Mouse (Mus musculus) embryonic fibroblast, embryonic 13.5 days (primary cell): ENCODE results near the gene Smoc1.

Source experiments
- CTCF ChIP-seq: IDR thresholded peaks from 2 replicates; pipeline ENCODE4 v1.5.1; 2011; ENCODE audit warnings: mild to moderate bottlenecking, control low read depth, low read length, moderate library complexity, borderline replicate concordance; ENCODE audit not compliant: insufficient read depth
- POLR2A ChIP-seq: IDR thresholded peaks from 2 replicates; pipeline ENCODE4 v1.6.1; 2011; ENCODE audit warnings: low read depth, mild to moderate bottlenecking, control low read depth, low read length, moderate library complexity

DNA sequence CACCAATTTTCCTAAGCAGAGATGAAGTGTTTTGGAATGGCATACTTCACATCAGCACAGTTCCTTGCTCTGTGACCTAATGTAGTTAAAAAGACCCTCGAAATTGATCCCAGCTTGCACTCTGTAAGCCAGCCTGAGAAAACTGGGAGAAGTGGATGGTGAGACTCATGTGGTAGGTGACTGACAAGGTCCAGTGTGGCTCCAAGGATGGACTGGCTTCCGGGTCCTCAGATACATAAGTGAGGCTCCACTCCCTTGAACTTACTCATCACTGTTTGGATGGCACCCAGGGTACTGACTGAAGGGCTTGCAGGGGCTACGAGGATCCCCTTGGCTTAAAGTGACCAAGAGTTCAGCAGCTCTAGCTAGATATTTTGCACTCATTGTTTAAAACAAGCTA lies 137.0 kb downstream of the Smoc1 start:
- no peak for TF ChIP-seq POLR2A
- no peak for TF ChIP-seq CTCF
